Mouse (Mus musculus) frontal cortex, postnatal 25 days (tissue): ENCODE data around the gene Tmem38a.

Experiments
- DNase-seq, 2 experiments: peaks; one replicate each; pipeline ENCODE4 v3.0.0; 2022; ENCODE audit warnings: low spot score in 2 of 2

Gene Tmem38a

DNA sequence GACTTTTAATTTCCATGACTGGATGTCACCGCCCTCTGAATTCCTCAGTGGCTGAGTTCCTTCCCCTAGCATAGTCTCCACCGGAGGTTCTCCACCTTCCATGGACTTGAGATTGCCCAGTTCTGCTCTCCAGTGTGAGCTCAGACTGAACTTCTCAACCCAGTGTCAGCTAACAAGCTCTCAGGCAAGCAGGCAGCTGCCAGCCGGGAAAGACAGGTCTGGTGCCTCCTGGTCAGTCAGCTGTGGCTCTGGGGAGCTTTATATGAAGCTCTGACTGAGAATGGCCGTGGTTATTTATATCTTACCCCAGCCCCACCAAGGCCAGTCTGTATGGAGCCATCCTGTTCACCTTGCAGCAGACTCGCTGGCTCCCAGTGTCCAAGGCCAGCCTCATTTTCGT lies 12.5 kb downstream of the Tmem38a start:
- DNase-seq, result no peak

DNA sequence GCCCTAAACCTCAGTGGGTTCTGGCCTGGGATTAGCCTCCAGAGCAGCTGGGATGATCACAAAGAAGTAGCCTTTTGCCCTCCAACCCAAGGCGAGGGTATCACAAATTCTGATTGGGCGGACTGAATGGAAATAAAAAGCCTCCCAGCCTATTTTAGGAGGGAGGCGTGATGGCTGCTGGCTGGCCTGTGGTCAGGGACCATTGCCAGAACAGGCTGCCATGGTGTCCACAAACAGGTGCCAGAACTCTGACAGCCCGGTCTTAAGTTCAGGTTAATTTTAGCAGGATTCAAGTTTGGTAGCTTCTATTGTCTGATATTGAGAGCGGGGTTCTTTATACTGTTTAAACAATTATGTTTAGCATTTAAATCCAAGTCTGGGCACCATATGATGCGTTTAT lies 16.0 kb downstream of the Tmem38a start:
- DNase-seq, result no peak

DNA sequence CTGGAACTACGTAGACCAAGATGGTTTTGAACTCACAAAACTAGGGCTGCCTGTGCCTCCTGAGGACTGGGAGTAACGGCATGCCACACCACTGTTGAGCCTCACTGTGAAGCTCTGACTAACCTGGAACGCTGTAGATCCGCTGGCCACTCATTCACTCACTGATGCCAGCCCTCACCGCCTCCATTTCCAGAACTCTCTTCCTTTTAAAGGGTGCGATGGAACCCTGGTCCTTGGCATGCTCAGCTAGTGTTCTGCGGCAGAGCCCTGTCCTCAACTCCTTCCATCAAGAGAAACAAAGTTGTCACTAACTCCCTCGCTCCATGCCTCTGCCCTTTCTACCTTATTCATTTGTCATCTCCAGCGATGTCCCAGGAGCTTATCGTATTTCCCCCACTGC lies 17.0 kb downstream of the Tmem38a start:
- peak in 1 of 2 experiments; percentile 19 for DNase-seq

DNA sequence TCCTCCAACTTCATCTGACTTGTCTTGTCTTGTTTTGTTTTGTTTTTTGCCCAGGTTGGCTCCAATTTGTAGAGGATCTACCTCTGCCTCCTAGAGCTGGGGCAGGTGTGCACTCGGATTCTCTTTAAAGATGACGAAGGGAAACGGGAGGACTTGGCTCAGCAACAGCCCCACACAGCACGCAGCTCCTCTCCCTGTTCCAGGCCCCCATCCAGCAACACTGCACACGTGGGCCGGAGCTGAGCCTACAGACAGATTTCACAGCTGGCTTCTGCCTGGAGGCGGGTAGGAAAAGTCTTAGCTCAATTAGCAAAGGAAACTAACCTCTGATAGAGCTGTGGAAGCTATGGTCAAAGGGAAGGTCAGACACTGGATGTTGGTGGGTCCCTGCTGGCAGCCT lies 17.4 kb downstream of the Tmem38a start:
- peak; percentile 50 to 60 for DNase-seq

GRCm38 (mm10) chr8:72590198-72590597 lies 18.3 kb downstream of the Tmem38a start:
- DNase-seq, result no peak
